ENCODE assay signal across 7 mouse cellular contexts in genomic region chr5:102074086-102074485, GRCm38 (mm10). TPM values are rescaled to one million over a fixed set of nuclear protein-coding genes. Genes with fewer than 3 reads are reported as not detected.
DNase-seq lines count a peak whose midpoint lies in the region; ATAC-seq and TF ChIP-seq lines count a peak whose summit lies in the region.

No protein-coding gene starts in this region.

- H3K79me2 ChIP-seq in liver, adult 2 months (ENCODE audit: control insufficient read depth, insufficient read depth, low read length), result peaks cover 6% of the 10 kb centered on the region

- intact Hi-C loops in gastrocnemius, adult 2 months (cut with DNase I), result loop anchor here (2.0 to 5.0 kb wide), 3 partner anchors 72 to 181 kb away; no protein-coding TSS in a partner anchor
- intact Hi-C loops in left cerebral cortex, postnatal 14 days (cut with DNase I), result loop anchor here (5.0 to 10.0 kb wide), 2 partner anchors 139 to 182 kb away; no protein-coding TSS in a partner anchor

- no peak for TF ChIP-seq POLR2A in liver, adult 2 months (IDR thresholded peaks at IDR 0.05; ENCODE audit: extremely low read depth, insufficient read depth, low read length)
- TF ChIP-seq POLR2A in brain, embryonic 14.5 days (IDR thresholded peaks at IDR 0.05; ENCODE audit: borderline replicate concordance, extremely low read depth, insufficient read depth, insufficient read length, poor library complexity, severe bottlenecking), result no peak

- no peaks in the 10 kb centered on the region for H3K9me3 ChIP-seq in liver, embryonic 11.5 days (ENCODE audit: control insufficient read depth, low read length)

- no peak overlapping the region for H3K4me3 ChIP-seq in liver, adult 2 months (ENCODE audit: insufficient read depth, low read depth, low read length)
- H3K4me3 ChIP-seq in liver, embryonic 11.5 days (ENCODE audit: low read depth, low read length), result no peak overlapping the region
- H3K4me3 ChIP-seq in gastrocnemius, adult 2 months, result no peak overlapping the region

- 0% methylated on average over 1 of the region's 1 CpGs for WGBS in liver, adult 2 months
- WGBS in liver, embryonic 11.5 days, result 0% methylated on average over 1 of the region's 1 CpGs

- ATAC-seq in liver, embryonic 11.5 days (replicated peaks; ENCODE audit: low FRiP score), result no peak

- no peak overlapping the region for H3K4me2 ChIP-seq in liver, embryonic 11.5 days

- H3K9ac ChIP-seq in liver, adult 2 months (ENCODE audit: low read depth, low read length), result no peak overlapping the region
- H3K9ac ChIP-seq in liver, embryonic 11.5 days (ENCODE audit: low read depth, low read length), result no peak overlapping the region

- DNase-seq in liver, adult 2 months (ENCODE audit: extremely low read depth, low read depth, low spot score), result peak; percentile 67
- no peak for DNase-seq in liver, embryonic 11.5 days (ENCODE audit: low spot score)
- peak; percentile 56 for DNase-seq in MEL-GATA-1-ER (ENCODE audit: extremely low read depth, low read depth)
- peak; percentile 91 for DNase-seq in brain, embryonic 14.5 days (ENCODE audit: low read depth)
- peak; percentile 61 for DNase-seq in gastrocnemius, adult 2 months
- peak; percentile 86 to 87 for DNase-seq in left cerebral cortex, postnatal 14 days (ENCODE audit: low spot score in 2 of 2)
- peak; percentile 75 to 84 for DNase-seq in right cerebral cortex, postnatal 10 days (ENCODE audit: low spot score in 2 of 2)

- H3K27ac ChIP-seq in liver, adult 2 months (replicated peaks; ENCODE audit: insufficient read depth, low read depth, low read length), result no peak overlapping the region
- no peak overlapping the region for H3K27ac ChIP-seq in liver, embryonic 11.5 days (ENCODE audit: low read depth, low read length)
- no peak overlapping the region for H3K27ac ChIP-seq in gastrocnemius, adult 2 months

- no peaks in the 10 kb centered on the region for H3K4me1 ChIP-seq in liver, adult 2 months (ENCODE audit: control insufficient read depth, insufficient read depth, low read length)
- 0 out of 2 replicates have a peak, but pooled peaks cover 2% of the 10 kb centered on the region for H3K4me1 ChIP-seq in liver, embryonic 11.5 days (replicated peaks; ENCODE audit: control insufficient read depth, insufficient read depth, low read length)

- TF ChIP-seq CTCF in liver, adult 2 months (IDR thresholded peaks at IDR 0.05; ENCODE audit: low read depth, low read length), result peak; percentile 52
- no peak for TF ChIP-seq CTCF in brain, embryonic 14.5 days (IDR thresholded peaks at IDR 0.05; ENCODE audit: borderline replicate concordance, extremely low read depth, insufficient read depth, insufficient read length)
- TF ChIP-seq CTCF in gastrocnemius, adult 2 months (IDR thresholded peaks at IDR 0.05), result peak; percentile 71

- H3K27me3 ChIP-seq in liver, adult 2 months (ENCODE audit: control insufficient read depth, insufficient read depth, low read length), result no peaks in the 10 kb centered on the region
- no peaks in the 10 kb centered on the region for H3K27me3 ChIP-seq in liver, embryonic 11.5 days (replicated peaks; ENCODE audit: control insufficient read depth, insufficient read depth, low read length)

- H3K36me3 ChIP-seq in liver, adult 2 months (ENCODE audit: control insufficient read depth, insufficient read depth, low read length), result no peaks in the 10 kb centered on the region
- H3K36me3 ChIP-seq in liver, embryonic 11.5 days (ENCODE audit: control insufficient read depth, insufficient read depth, low read length), result no peaks in the 10 kb centered on the region

RNA-seq across cellular contexts. Expression of gene Wdfy3, which starts 4.4 kb away (rescaled TPM):
- 17.0 and 28.1 TPM in 2 replicates for total RNA-seq in liver, adult 2 months (2014; rRNA removed)
- 12.3 and 14.4 TPM in 2 replicates for polyA plus RNA-seq in liver, adult 2 months (2012; rRNA removed)
- polyA plus RNA-seq in liver, embryonic 11.5 days (2014; fragmentation: Nextera tagmentation; extraction: Ambion mirVana), result 10.4 and 12.7 TPM in 2 replicates
- 50.8 and 68.1 TPM in 2 replicates for polyA plus RNA-seq in brain, embryonic 14.5 days (2012; rRNA removed)
- 10 to 100 TPM; 20.0 to 23.9 TPM for total RNA-seq in gastrocnemius, adult 2 months (2021)
- total RNA-seq in left cerebral cortex, postnatal 14 days (2021), result 100 to 1,000 TPM; 109 to 112 TPM
